Mouse (Mus musculus): ENCODE results near the gene Cenpm.

The Cenpm gene

GRCm38 (mm10) chr15:82243742-82244114 lies 820 bp downstream of the Cenpm start:
- no peak for DNase-seq (ENCODE audit: extremely low spot score, low spot score)

- DNase-seq (ENCODE audit: extremely low spot score, low spot score) = no peak
Observed at GRCm38 (mm10) chr15:82243311-82243710, 1.2 kb downstream of the Cenpm start.

- DNase-seq (ENCODE audit: extremely low spot score, low spot score) = peak; percentile 84
Observed at GRCm38 (mm10) chr15:82236565-82236964, 8.0 kb downstream of the Cenpm start.

- DNase-seq (ENCODE audit: extremely low spot score, low spot score) = no peak
Observed at GRCm38 (mm10) chr15:82235661-82236060, 8.9 kb downstream of the Cenpm start.

- DNase-seq (ENCODE audit: extremely low spot score, low spot score) = no peak
Observed at GRCm38 (mm10) chr15:82232651-82233050, 11.9 kb downstream of the Cenpm start.

GRCm38 (mm10) chr15:82231591-82232378 lies 12.8 kb downstream of the Cenpm start:
- no peak for DNase-seq (ENCODE audit: extremely low spot score, low spot score)

- no peak for DNase-seq (ENCODE audit: extremely low spot score, low spot score)
Observed at GRCm38 (mm10) chr15:82231100-82231499, 13.4 kb downstream of the Cenpm start.

GRCm38 (mm10) chr15:82230098-82230611 lies 14.4 kb downstream of the Cenpm start:
- DNase-seq (ENCODE audit: extremely low spot score, low spot score) = no peak

GRCm38 (mm10) chr15:82229542-82230045 lies 15.0 kb downstream of the Cenpm start:
- DNase-seq (ENCODE audit: extremely low spot score, low spot score) = no peak

- no peak for DNase-seq (ENCODE audit: extremely low spot score, low spot score)
Observed at GRCm38 (mm10) chr15:82225769-82226168, 18.8 kb downstream of the Cenpm start.

- DNase-seq (ENCODE audit: extremely low spot score, low spot score) = no peak
Observed at GRCm38 (mm10) chr15:82224602-82225215, 19.8 kb downstream of the Cenpm start.

GRCm38 (mm10) chr15:82223657-82224601 lies 20.6 kb downstream of the Cenpm start, which contains the start of gene Tnfrsf13c:
Gene Tnfrsf13c, minus strand, starts transcription at chr15:82224369.
- DNase-seq (ENCODE audit: extremely low spot score, low spot score) = no peak

GRCm38 (mm10) chr15:82223251-82223650 lies 21.3 kb downstream of the Cenpm start:
- no peak for DNase-seq (ENCODE audit: extremely low spot score, low spot score)

- no peak for DNase-seq (ENCODE audit: extremely low spot score, low spot score)
Observed at GRCm38 (mm10) chr15:82221104-82221860, 23.3 kb downstream of the Cenpm start.

- DNase-seq (ENCODE audit: extremely low spot score, low spot score) = no peak
Observed at GRCm38 (mm10) chr15:82220003-82220675, 24.4 kb downstream of the Cenpm start.

- no peak for DNase-seq (ENCODE audit: extremely low spot score, low spot score)
Observed at GRCm38 (mm10) chr15:82218778-82219666, 25.5 kb downstream of the Cenpm start.

- DNase-seq (ENCODE audit: extremely low spot score, low spot score) = no peak
Observed at GRCm38 (mm10) chr15:82217980-82218379, 26.6 kb downstream of the Cenpm start.

- DNase-seq (ENCODE audit: extremely low spot score, low spot score) = no peak
Observed at GRCm38 (mm10) chr15:82217039-82217438, 27.5 kb downstream of the Cenpm start.
